26 mouse cellular contexts compared by ENCODE assay signal in the genomic region with DNA sequence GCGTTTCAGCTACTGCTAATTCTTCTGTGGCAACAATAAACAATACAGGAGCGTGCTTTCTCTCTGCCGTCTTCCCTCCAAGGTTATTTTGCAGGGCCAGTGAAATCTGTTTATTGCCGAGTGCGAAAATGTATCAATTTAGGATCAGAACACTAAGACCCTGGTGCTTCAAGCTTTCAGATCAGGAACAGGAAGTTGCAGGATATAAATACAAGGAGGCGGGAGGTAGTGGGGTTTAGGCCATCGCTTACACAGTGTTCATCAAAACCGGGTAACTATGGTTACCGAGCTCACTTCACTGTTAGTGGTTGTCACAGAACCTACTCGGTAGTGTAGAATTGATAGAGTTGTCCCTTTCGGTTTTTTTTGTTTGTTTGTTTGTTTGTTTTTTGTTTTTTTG. TPM values are rescaled to one million over a fixed set of nuclear protein-coding genes. Genes with fewer than 3 reads are reported as not detected.
DNase-seq lines count a peak whose midpoint lies in the region; ATAC-seq and TF ChIP-seq lines count a peak whose summit lies in the region.
"Had no signal": no experiment of that assay in that cellular context is flagged by ENCODE, and none has a peak within 500 bp of the region (broad histone marks: within the 10 kb centered on the region; RNA-seq: fewer than 3 reads in every experiment).

No protein-coding gene starts in this region.

- H3K9me3 ChIP-seq in kidney, postnatal 0 days (replicated peaks; ENCODE audit: low read length) = no peaks in the 10 kb centered on the region
- H3K9me3 ChIP-seq in MEL (replicated peaks; ENCODE audit: insufficient read depth, low read length) = no peaks in the 10 kb centered on the region
- H3K9me3 ChIP-seq: embryonic facial prominence, embryonic 13.5 days; forebrain, embryonic 12.5 days; G1E; heart, embryonic 10.5 days; hindbrain, embryonic 10.5 days; limb, embryonic 13.5 days; liver, embryonic 12.5 days; neural tube, embryonic 13.5 days had no signal

- TF ChIP-seq POLR2A in MEL (IDR thresholded peaks at IDR 0.05; ENCODE audit: control insufficient read depth in 1 of 2, insufficient read depth in 1 of 2, low read depth in 1 of 2, low read length in 2 of 2, poor library complexity in 1 of 2) = no peak

- H3K4me2 ChIP-seq in kidney, postnatal 0 days (ENCODE audit: low read length) = no peak overlapping the region
- H3K4me2 ChIP-seq: embryonic facial prominence, embryonic 13.5 days; forebrain, embryonic 12.5 days; limb, embryonic 13.5 days; liver, embryonic 12.5 days; neural tube, embryonic 13.5 days had no signal

- ATAC-seq in CD4-positive, CD25-positive, alpha-beta regulatory T cell, adult 4 months = no peak
- no peak for ATAC-seq in kidney, postnatal 0 days (replicated peaks; ENCODE audit: low FRiP score, low read depth)
- ATAC-seq in monocyte, adult 5-6 weeks (replicated peaks; ENCODE audit: insufficient number of reproducible peaks, low FRiP score, low TSS enrichment, poor library complexity, severe bottlenecking) = no peak
- ATAC-seq: hindbrain, embryonic 16.5 days; liver, embryonic 12.5 days had no signal

- no peaks in the 10 kb centered on the region; the same call in 1 of the 2 replicates for H3K27me3 ChIP-seq in kidney, postnatal 0 days (ENCODE audit: insufficient read depth, low read length)
- H3K27me3 ChIP-seq in MEL (ENCODE audit: control insufficient read depth in 1 of 2, insufficient read depth in 2 of 2, low read length in 2 of 2) = no peaks in the 10 kb centered on the region

- no peak for TF ChIP-seq EP300 in MEL (IDR thresholded peaks at IDR 0.05; ENCODE audit: low read depth in 1 of 2, low read length in 2 of 2)

- no peak overlapping the region for H3K4me3 ChIP-seq in kidney, postnatal 0 days (replicated peaks; ENCODE audit: low read depth, low read length)
- no peak overlapping the region for H3K4me3 ChIP-seq in MEL (ENCODE audit: control insufficient read depth in 1 of 2, insufficient read depth in 1 of 2, low read depth in 2 of 2, low read length in 2 of 2)
- H3K4me3 ChIP-seq: embryonic facial prominence, embryonic 13.5 days; erythroblast, embryonic 14.5 days; forebrain, embryonic 12.5 days; heart, embryonic 10.5 days; hindbrain, embryonic 10.5 days; limb, embryonic 13.5 days; liver, embryonic 12.5 days had no signal

- H3K9ac ChIP-seq in kidney, postnatal 0 days (ENCODE audit: low read depth, low read length) = no peak overlapping the region
- H3K9ac ChIP-seq in MEL (ENCODE audit: control insufficient read depth, low read depth, low read length, poor library complexity, severe bottlenecking) = no peak overlapping the region
- H3K9ac ChIP-seq: embryonic facial prominence, embryonic 13.5 days; forebrain, embryonic 12.5 days; limb, embryonic 13.5 days; liver, embryonic 12.5 days; neural tube, embryonic 13.5 days had no signal

- H3K27ac ChIP-seq in kidney, postnatal 0 days = 0 out of 2 replicates have a peak overlapping the region, but pooled peaks have one; percentile 31
- no peak overlapping the region for H3K27ac ChIP-seq in MEL (ENCODE audit: control insufficient read depth, low read depth, low read length)
- H3K27ac ChIP-seq: embryonic facial prominence, embryonic 13.5 days; forebrain, embryonic 12.5 days; heart, embryonic 10.5 days; hindbrain, embryonic 10.5 days; limb, embryonic 13.5 days; liver, embryonic 12.5 days had no signal

- H3K36me3 ChIP-seq in kidney, postnatal 0 days (ENCODE audit: insufficient read depth, low read length) = peaks cover 6% of the 10 kb centered on the region; the same call in 1 of the 2 replicates
- peaks cover 0 to 10% of the 10 kb centered on the region in 2 experiments; a peak in 2 of 4 replicates for H3K36me3 ChIP-seq in MEL (ENCODE audit: control insufficient read depth in 1 of 2, insufficient read depth in 2 of 2, low read length in 2 of 2)

- WGBS in kidney, postnatal 0 days = 77% methylated on average over 11 of the region's 11 CpGs

- DNase-seq in CD4-positive, CD25-positive, alpha-beta regulatory T cell, adult 2 months (ENCODE audit: low read depth, low spot score) = peak; percentile 11
- DNase-seq in kidney, postnatal 0 days (ENCODE audit: low spot score) = no peak
- no peak for DNase-seq in kidney, postnatal 10 days
- DNase-seq in MEL (ENCODE audit: low read depth, low spot score) = peak; percentile 16
- DNase-seq in induced T-regulatory cell, adult 2 months (ENCODE audit: low read depth) = peak; percentile 35
- DNase-seq: adrenal gland, postnatal 36 days; cerebellum, adult 11 months; embryo, embryonic 11 days; layer of hippocampus, postnatal 36 days; lung, adult 18-20 months; midbrain, embryonic 14.5 days; thymus, postnatal 25 days had no signal

- TF ChIP-seq CTCF in kidney, postnatal 0 days (IDR thresholded peaks at IDR 0.05; ENCODE audit: low read depth) = no peak
- no peak for TF ChIP-seq CTCF in MEL (IDR thresholded peaks at IDR 0.05 in 2 of 3, conservative IDR thresholded peaks at IDR 0.05 in 1 of 3; ENCODE audit: control insufficient read depth in 1 of 3, insufficient read depth in 1 of 3, low read depth in 2 of 3, low read length in 3 of 3, poor library complexity in 1 of 3, severe bottlenecking in 1 of 3)

- peaks cover 18% of the 10 kb centered on the region for H3K79me2 ChIP-seq in MEL (ENCODE audit: control insufficient read depth, insufficient read depth, low read length, poor library complexity)

- no peak for TF ChIP-seq RAD21 in MEL (IDR thresholded peaks at IDR 0.05; ENCODE audit: low read depth, low read length)

- peaks cover 8% of the 10 kb centered on the region for H3K4me1 ChIP-seq in kidney, postnatal 0 days (replicated peaks; ENCODE audit: insufficient read depth, low read length)
- H3K4me1 ChIP-seq in MEL (ENCODE audit: control insufficient read depth in 1 of 2, insufficient read depth in 2 of 2, low read length in 2 of 2) = peaks cover 7 to 9% of the 10 kb centered on the region in 2 experiments

TF ChIP-seq in MEL, 35 proteins besides CTCF, POLR2A, EP300 and RAD21:
- TF ChIP-seq MAFK (IDR thresholded peaks at IDR 0.05; ENCODE audit: borderline replicate concordance, low read depth, low read length) (no peak), POLR2AphosphoS2 (IDR thresholded peaks at IDR 0.05; ENCODE audit: low read length) (no peak), USF2 (IDR thresholded peaks at IDR 0.05; ENCODE audit: borderline replicate concordance in 1 of 2, insufficient read depth in 1 of 2, low read depth in 1 of 2, low read length in 2 of 2) (no peak), MAZ (IDR thresholded peaks at IDR 0.05; ENCODE audit: low read depth, low read length) (no peak), GABPA (IDR thresholded peaks at IDR 0.05; ENCODE audit: low read depth, low read length) (no peak), POLR2AphosphoS5 (IDR thresholded peaks at IDR 0.05; ENCODE audit: borderline replicate concordance, low read depth, low read length) (no peak), TBP (IDR thresholded peaks at IDR 0.05; ENCODE audit: low read depth, low read length) (no peak)

RNA-seq across cellular contexts. Expression of gene Trrap, which starts 0.9 kb away (rescaled TPM):
- polyA plus RNA-seq in CD4-positive, CD25-positive, alpha-beta regulatory T cell, adult 4 months (2017; shearing (Covaris generic)) = 100 to 1,000 TPM in 1 of 2 experiments, 10 to 100 TPM in 1; 65.1 to 109 TPM
- polyA plus RNA-seq in kidney, postnatal 0 days (2015; fragmentation: Nextera tagmentation; extraction: Ambion mirVana) = 41.1 and 52.1 TPM in 2 replicates
- total RNA-seq in MEL (2012; rRNA removed) = 44.1 and 48.9 TPM in 2 replicates
- 10 to 100 TPM; 45.6 to 91.6 TPM for polyA plus RNA-seq in MEL (2012; ENCODE audit: insufficient read depth in 1 of 2, insufficient read length in 2 of 2, low read depth in 1 of 2, low replicate concordance in 2 of 2, missing spikeins in 1 of 2)
- total RNA-seq in monocyte, adult 5-6 weeks (2017) = 28.5 to 57.1 TPM (median 40.8 TPM) in 3 replicates

RNA-seq across cellular contexts. Expression of gene Tmem130, which starts 5.0 kb away (rescaled TPM):
- not detected for polyA plus RNA-seq in CD4-positive, CD25-positive, alpha-beta regulatory T cell, adult 4 months (2017; shearing (Covaris generic))
- polyA plus RNA-seq in kidney, postnatal 0 days (2015; fragmentation: Nextera tagmentation; extraction: Ambion mirVana) = 0.17 and 0.24 TPM in 2 replicates
- total RNA-seq in MEL (2012; rRNA removed) = not detected in 2 replicates
- polyA plus RNA-seq in MEL (2012; ENCODE audit: insufficient read depth in 1 of 2, insufficient read length in 2 of 2, low read depth in 1 of 2, low replicate concordance in 2 of 2, missing spikeins in 1 of 2) = under 1 TPM in 1 of 2 experiments, not detected in 1; 0.14 TPM
- total RNA-seq in monocyte, adult 5-6 weeks (2017) = not detected in 3 replicates
- total RNA-seq: G1E; megakaryocyte, adult 5-6 weeks had no signal
- polyA plus RNA-seq: erythroblast, embryonic 14.5 days; spleen, adult 2 months had no signal

Comparison
In these comparisons a context has a peak if more than half of its experiments do, and no peak if none do; other contexts are left out.
1. DNase-seq: peak in CD4-positive, CD25-positive, alpha-beta regulatory T cell, adult 2 months (single experiment), MEL (single experiment) and induced T-regulatory cell, adult 2 months (single experiment); none in kidney, postnatal 0 days (single experiment) and kidney, postnatal 10 days (single experiment).